Mouse (Mus musculus): ENCODE data around the gene Zw10. TPM values are rescaled to one million over a fixed set of nuclear protein-coding genes. Genes with fewer than 3 reads are reported as not detected.

The Zw10 gene
- polyA plus RNA-seq, 1 experiment from 2014 or later, result 43.1 TPM

GRCm38 (mm10) chr9:49098871-49099270, 43.5 kb downstream of the Zw10 start:
- Histone ChIP-seq H3K4me1 (peaks cover 10% of the 10 kb centered on the region; the same call in 1 of the 2 replicates), H3K36me3 (no peaks in the 10 kb centered on the region), H3K4me3 (no peak overlapping the region), H3K27ac (no peak overlapping the region), H3K9ac (no peak overlapping the region), H3K4me2 (replicated peaks) (no peak overlapping the region), H3K9me3 (replicated peaks) (no peaks in the 10 kb centered on the region), H3K27me3 (no peaks in the 10 kb centered on the region)
- WGBS, result 96% methylated on average over 3 of the region's 3 CpGs
- no peak for ATAC-seq (ENCODE audit: low FRiP score)

GRCm38 (mm10) chr9:49102328-49102727, 46.9 kb downstream of the Zw10 start:
- Histone ChIP-seq H3K9me3 (replicated peaks) (no peaks in the 10 kb centered on the region), H3K9ac (no peak overlapping the region), H3K4me2 (replicated peaks) (no peak overlapping the region), H3K27ac (peak overlapping the region; percentile 40; the same call in 1 of the 2 replicates), H3K27me3 (no peaks in the 10 kb centered on the region), H3K4me3 (no peak overlapping the region), H3K4me1 (peaks cover 10% of the 10 kb centered on the region; the same call in 1 of the 2 replicates), H3K36me3 (no peaks in the 10 kb centered on the region)
- 16% methylated on average over 1 of the region's 1 CpGs for WGBS
- peak; percentile 99 for ATAC-seq (ENCODE audit: low FRiP score)

GRCm38 (mm10) chr9:49109101-49109500, 53.7 kb downstream of the Zw10 start:
- H3K4me1 ChIP-seq, result peaks cover 5% of the 10 kb centered on the region; the same call in 1 of the 2 replicates
- H3K4me2 ChIP-seq (replicated peaks), result no peak overlapping the region
- H3K36me3 ChIP-seq, result no peaks in the 10 kb centered on the region
- H3K9ac ChIP-seq, result no peak overlapping the region
- no peaks in the 10 kb centered on the region for H3K9me3 ChIP-seq (replicated peaks)
- 23% methylated on average over 7 of the region's 7 CpGs for WGBS
- H3K27ac ChIP-seq, result no peak overlapping the region
- H3K4me3 ChIP-seq, result no peak overlapping the region
- no peaks in the 10 kb centered on the region for H3K27me3 ChIP-seq
- ATAC-seq (ENCODE audit: low FRiP score), result no peak

- H3K4me1 ChIP-seq, result peaks cover 5% of the 10 kb centered on the region; the same call in 1 of the 2 replicates
- H3K27me3 ChIP-seq, result no peaks in the 10 kb centered on the region
- no peak overlapping the region for H3K4me3 ChIP-seq
- ATAC-seq (ENCODE audit: low FRiP score), result no peak
- no peaks in the 10 kb centered on the region for H3K9me3 ChIP-seq (replicated peaks)
- H3K27ac ChIP-seq, result no peak overlapping the region
- no peaks in the 10 kb centered on the region for H3K36me3 ChIP-seq
- H3K4me2 ChIP-seq (replicated peaks), result no peak overlapping the region
- H3K9ac ChIP-seq, result no peak overlapping the region
- WGBS, result 28% methylated on average over 6 of the region's 6 CpGs
These were observed 55.2 kb downstream of the Zw10 start for GRCm38 (mm10) chr9:49110476-49111220.

GRCm38 (mm10) chr9:49111296-49111695, 55.9 kb downstream of the Zw10 start:
- no peak overlapping the region for H3K4me2 ChIP-seq (replicated peaks)
- no peak overlapping the region for H3K4me3 ChIP-seq
- no peaks in the 10 kb centered on the region for H3K27me3 ChIP-seq
- WGBS, result 91% methylated on average over 5 of the region's 5 CpGs
- H3K4me1 ChIP-seq, result peaks cover 5% of the 10 kb centered on the region; the same call in 1 of the 2 replicates
- H3K27ac ChIP-seq, result no peak overlapping the region
- no peaks in the 10 kb centered on the region for H3K36me3 ChIP-seq
- no peak overlapping the region for H3K9ac ChIP-seq
- no peaks in the 10 kb centered on the region for H3K9me3 ChIP-seq (replicated peaks)
- ATAC-seq (ENCODE audit: low FRiP score), result no peak

- 46% methylated on average over 3 of the region's 3 CpGs for WGBS
- H3K36me3 ChIP-seq, result no peaks in the 10 kb centered on the region
- no peak overlapping the region for H3K9ac ChIP-seq
- no peaks in the 10 kb centered on the region for H3K9me3 ChIP-seq (replicated peaks)
- H3K4me2 ChIP-seq (replicated peaks), result no peak overlapping the region
- no peak overlapping the region for H3K27ac ChIP-seq
- H3K27me3 ChIP-seq, result 0 out of 2 replicates have a peak, but pooled peaks cover 2% of the 10 kb centered on the region
- no peak for ATAC-seq (ENCODE audit: low FRiP score)
- no peak overlapping the region for H3K4me3 ChIP-seq
- 0 out of 2 replicates have a peak, but pooled peaks cover 3% of the 10 kb centered on the region for H3K4me1 ChIP-seq
These were observed 62.9 kb downstream of the Zw10 start for GRCm38 (mm10) chr9:49118271-49118825.

- no peak overlapping the region for H3K4me3 ChIP-seq
- no peak for ATAC-seq (ENCODE audit: low FRiP score)
- H3K9me3 ChIP-seq (replicated peaks), result no peaks in the 10 kb centered on the region
- H3K4me1 ChIP-seq, result 0 out of 2 replicates have a peak, but pooled peaks cover 3% of the 10 kb centered on the region
- no peak overlapping the region for H3K27ac ChIP-seq
- H3K9ac ChIP-seq, result no peak overlapping the region
- no peak overlapping the region for H3K4me2 ChIP-seq (replicated peaks)
- H3K36me3 ChIP-seq, result no peaks in the 10 kb centered on the region
- 85% methylated on average over 4 of the region's 4 CpGs for WGBS
- H3K27me3 ChIP-seq, result 0 out of 2 replicates have a peak, but pooled peaks cover 2% of the 10 kb centered on the region
These were observed 64.3 kb downstream of the Zw10 start for GRCm38 (mm10) chr9:49119759-49120158.

GRCm38 (mm10) chr9:49125706-49126105, 70.3 kb downstream of the Zw10 start:
- no peak overlapping the region for H3K4me2 ChIP-seq (replicated peaks)
- H3K36me3 ChIP-seq, result no peaks in the 10 kb centered on the region
- peaks cover 3% of the 10 kb centered on the region; the same call in 1 of the 2 replicates for H3K4me1 ChIP-seq
- H3K4me3 ChIP-seq, result no peak overlapping the region
- no peak for ATAC-seq (ENCODE audit: low FRiP score)
- H3K27me3 ChIP-seq, result 0 out of 2 replicates have a peak, but pooled peaks cover 2% of the 10 kb centered on the region
- no peak overlapping the region for H3K27ac ChIP-seq
- H3K9me3 ChIP-seq (replicated peaks), result no peaks in the 10 kb centered on the region
- no peak overlapping the region for H3K9ac ChIP-seq
- 71% methylated on average over 7 of the region's 7 CpGs for WGBS

Other genes starting within 250 kb of the Zw10 start
- 6.8 and 6.9 TPM in 2 replicates for gene Zbtb16, start 219.4 kb upstream of the Zw10 start, polyA plus RNA-seq (2016; fragmentation: Nextera tagmentation; extraction: Ambion mirVana)
- gene Htr3a, start 144.5 kb upstream of the Zw10 start, polyA plus RNA-seq (2016; fragmentation: Nextera tagmentation; extraction: Ambion mirVana), result 2.3 and 2.4 TPM in 2 replicates
- 0.22 TPM in 1 of 2 replicates, not detected in the other for gene Htr3b, start 90.6 kb upstream of the Zw10 start, polyA plus RNA-seq (2016; fragmentation: Nextera tagmentation; extraction: Ambion mirVana)
- 45.0 and 47.3 TPM in 2 replicates for gene Usp28, start 70.2 kb upstream of the Zw10 start, polyA plus RNA-seq (2016; fragmentation: Nextera tagmentation; extraction: Ambion mirVana)
- gene Tmprss5, start 25.6 kb downstream of the Zw10 start, polyA plus RNA-seq (2016; fragmentation: Nextera tagmentation; extraction: Ambion mirVana), result 1.5 and 2.9 TPM in 2 replicates
- not detected in 2 replicates for gene Gm4894, start 194.9 kb downstream of the Zw10 start, polyA plus RNA-seq (2016; fragmentation: Nextera tagmentation; extraction: Ambion mirVana)